19 mouse cellular contexts compared by ENCODE assay signal in genomic region chr1:84131799-84132198, GRCm38 (mm10).
DNase-seq lines count a peak whose midpoint lies in the region; ATAC-seq lines count a peak whose summit lies in the region.
"Had no signal": no experiment of that assay in that cellular context is flagged by ENCODE, and none has a peak within 500 bp of the region (broad histone marks: within the 10 kb centered on the region; RNA-seq: fewer than 3 reads in every experiment).

No protein-coding gene starts in this region.

- 77% methylated on average over 1 of the region's 1 CpGs for WGBS in hindbrain, embryonic 16.5 days

- no peak overlapping the region for H3K4me2 ChIP-seq in hindbrain, embryonic 16.5 days (ENCODE audit: low read length)
- H3K4me2 ChIP-seq: embryonic facial prominence, embryonic 15.5 days; heart, embryonic 12.5 days; liver, embryonic 11.5 days had no signal

- 0 out of 2 replicates have a peak, but pooled peaks have one; percentile 60 for ATAC-seq in hindbrain, embryonic 16.5 days
- ATAC-seq: forebrain, postnatal 0 days had no signal

- no peaks in the 10 kb centered on the region for H3K36me3 ChIP-seq in hindbrain, embryonic 16.5 days (ENCODE audit: control insufficient read depth, insufficient read depth, low read length)
- H3K36me3 ChIP-seq: embryonic facial prominence, embryonic 15.5 days; heart, embryonic 12.5 days had no signal

- intact Hi-C loops in left cerebral cortex, postnatal 4 days (cut with DNase I): loop anchor here (10.0 kb wide), 1 partner anchor 153 kb away; no protein-coding TSS in a partner anchor
- intact Hi-C loops in gastrocnemius, postnatal 36 days (cut with DNase I): no loop called here

- H3K9ac ChIP-seq in hindbrain, embryonic 16.5 days (ENCODE audit: low read depth, low read length): no peak overlapping the region
- H3K9ac ChIP-seq: embryonic facial prominence, embryonic 15.5 days; forebrain, postnatal 0 days; heart, embryonic 12.5 days had no signal

- H3K4me1 ChIP-seq in hindbrain, embryonic 16.5 days (ENCODE audit: control insufficient read depth, insufficient read depth, low read depth, low read length): peaks cover 4% of the 10 kb centered on the region
- H3K4me1 ChIP-seq: embryonic facial prominence, embryonic 15.5 days; heart, embryonic 12.5 days had no signal

- H3K27me3 ChIP-seq in hindbrain, embryonic 16.5 days (replicated peaks; ENCODE audit: control insufficient read depth, insufficient read depth, low read length): no peaks in the 10 kb centered on the region
- H3K27me3 ChIP-seq: embryonic facial prominence, embryonic 15.5 days; heart, embryonic 12.5 days had no signal

- DNase-seq in left cerebral cortex, postnatal 4 days: peak; percentile 54
- DNase-seq in left cerebral cortex, adult 8-10 months (ENCODE audit: low spot score in 2 of 2): no peak
- peak; percentile 3 for DNase-seq in cerebellum, adult 11 months
- DNase-seq in cerebellum, adult 8-10 months: peak; percentile 13
- no peak for DNase-seq in gastrocnemius, postnatal 36 days
- no peak for DNase-seq in testis, postnatal 14 days (ENCODE audit: low spot score)
- DNase-seq: forebrain, postnatal 0 days; heart, postnatal 14 days; kidney, adult 8-10 months; kidney, postnatal 4 days; layer of hippocampus, adult 9-11 months; lung, adult 18-20 months; lung, postnatal 14 days; right cerebral cortex, postnatal 25 days had no signal

- no peaks in the 10 kb centered on the region for H3K9me3 ChIP-seq in hindbrain, embryonic 16.5 days (ENCODE audit: control insufficient read depth, low read length)
- H3K9me3 ChIP-seq: embryonic facial prominence, embryonic 15.5 days; heart, embryonic 12.5 days had no signal

- no peak overlapping the region for H3K4me3 ChIP-seq in hindbrain, embryonic 16.5 days (ENCODE audit: low read length)
- H3K4me3 ChIP-seq: embryonic facial prominence, embryonic 15.5 days; heart, embryonic 12.5 days; left cerebral cortex, adult 2 months had no signal

- no peak overlapping the region for H3K27ac ChIP-seq in hindbrain, embryonic 16.5 days (ENCODE audit: low read depth, low read length)
- H3K27ac ChIP-seq: embryonic facial prominence, embryonic 15.5 days; left cerebral cortex, adult 2 months had no signal

Comparison
In these comparisons a context has a peak if more than half of its experiments do, and no peak if none do; other contexts are left out.
1. DNase-seq: peak in left cerebral cortex, postnatal 4 days (single experiment), cerebellum, adult 11 months (single experiment) and cerebellum, adult 8-10 months (single experiment); none in left cerebral cortex, adult 8-10 months (0 of 2), gastrocnemius, postnatal 36 days (0 of 2) and testis, postnatal 14 days (single experiment).